Mouse (Mus musculus) 416B (cell line): Measurements from ENCODE around the gene Adarb2.

Experiments
- DNase-seq: peaks from one replicate; pipeline ENCODE4 v3.0.0; 2011; ENCODE audit warnings: low read depth

Gene Adarb2

DNA sequence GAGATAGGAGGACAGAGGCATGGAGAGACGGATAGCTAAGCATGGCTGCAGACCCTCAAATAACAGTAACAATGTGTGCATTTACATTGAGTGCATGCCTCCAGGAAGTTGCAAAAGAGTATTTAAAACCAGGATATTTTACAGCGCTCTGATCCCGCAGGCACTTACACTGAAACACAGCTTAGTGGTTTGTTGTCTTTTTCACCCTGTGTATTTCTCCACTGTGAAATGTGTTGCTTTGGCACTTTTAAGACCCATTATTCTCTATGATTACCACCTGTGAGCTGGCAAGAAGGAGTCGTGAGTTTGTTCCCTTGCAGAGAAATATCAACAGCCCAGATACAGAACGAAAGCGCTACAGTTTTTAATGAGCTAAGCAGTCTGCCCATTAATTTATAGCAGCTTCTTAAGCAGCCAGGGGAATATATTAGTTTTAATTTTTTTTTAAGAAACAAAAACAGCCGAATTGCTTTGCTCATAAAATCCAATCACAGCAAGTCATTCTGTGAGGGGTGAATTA, 167.3 kb downstream of the Adarb2 start:
- no peak for DNase-seq

DNA sequence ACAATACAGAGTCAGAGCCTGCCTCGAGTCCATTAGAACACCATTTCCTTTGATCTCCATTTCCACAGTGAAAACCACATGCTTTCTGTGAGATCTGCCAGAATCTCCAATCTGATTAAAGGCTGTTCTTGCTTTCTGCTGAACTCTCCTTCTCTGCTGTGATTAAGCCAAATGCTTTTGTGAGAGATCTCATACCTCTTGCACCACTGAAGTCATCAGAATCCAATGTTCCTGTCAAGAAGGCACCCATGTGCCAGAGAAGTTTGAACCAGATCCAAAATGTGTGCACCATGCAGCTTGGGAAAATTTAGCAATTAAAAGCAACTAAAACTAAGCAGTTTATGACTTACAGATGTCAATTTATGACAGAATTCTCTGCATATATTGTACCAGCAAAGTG, 185.9 kb downstream of the Adarb2 start:
- DNase-seq, result no peak

DNA sequence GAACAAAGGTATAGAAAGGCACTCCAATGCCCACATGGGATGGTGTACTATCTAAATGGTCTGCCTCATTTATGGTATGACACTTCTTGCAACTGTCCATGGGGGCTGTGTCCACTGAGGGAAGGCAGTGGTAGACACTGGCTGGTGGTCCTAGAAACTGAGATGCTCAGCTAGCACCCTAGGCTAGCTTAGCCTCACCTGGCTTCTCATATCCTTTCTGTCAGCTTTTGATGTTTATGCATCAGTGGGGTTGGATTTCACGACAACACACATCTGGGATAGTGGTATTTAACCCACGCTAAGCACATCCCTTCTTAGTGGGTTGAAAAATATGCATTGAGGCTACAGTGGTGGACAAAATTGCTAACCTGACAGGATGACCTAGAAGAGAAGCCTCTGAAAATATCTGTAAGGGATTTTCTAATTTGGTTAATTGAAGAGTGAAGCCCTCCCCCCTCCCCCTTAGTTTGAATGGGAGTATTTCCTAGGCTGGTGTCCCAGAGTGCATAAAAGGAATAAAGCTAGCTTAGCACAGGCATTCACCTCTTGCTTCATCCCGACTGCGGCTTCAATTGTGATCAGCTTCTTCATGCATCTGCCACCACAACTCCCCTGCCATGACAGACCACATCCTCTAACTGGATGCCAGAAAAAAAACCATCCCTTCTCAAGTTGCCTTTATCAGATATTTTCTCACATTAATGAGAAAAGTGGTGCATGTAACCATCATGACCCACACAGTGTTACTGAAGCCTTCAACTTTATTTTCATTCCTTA, 197.8 kb downstream of the Adarb2 start:
- peak; percentile 49 for DNase-seq

DNA sequence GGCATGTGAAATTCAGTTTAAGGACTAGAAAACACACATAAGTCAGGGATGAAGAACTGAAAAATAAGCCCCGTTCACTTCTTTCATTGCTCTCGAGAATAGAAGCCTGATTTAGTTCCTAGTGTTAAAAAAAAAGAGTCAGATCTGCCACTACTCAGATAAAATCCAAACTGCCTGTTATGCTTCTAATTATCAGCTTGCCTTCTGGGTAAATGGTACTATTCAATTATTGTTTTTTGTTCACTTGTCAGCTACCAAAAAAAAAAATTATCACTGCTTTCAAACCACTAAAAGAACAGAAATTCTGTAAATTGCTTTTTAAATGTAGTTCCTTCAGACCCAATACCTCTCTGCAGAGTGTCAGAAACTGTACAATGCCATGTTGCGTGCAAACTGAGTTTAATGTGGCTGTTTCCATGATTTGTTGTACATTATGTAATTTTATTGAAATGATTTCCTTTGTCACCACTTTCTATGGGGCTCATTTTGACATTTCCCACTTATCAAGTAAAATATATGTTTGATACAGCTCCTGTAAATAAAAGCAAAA, 199.7 kb downstream of the Adarb2 start:
- no peak for DNase-seq

DNA sequence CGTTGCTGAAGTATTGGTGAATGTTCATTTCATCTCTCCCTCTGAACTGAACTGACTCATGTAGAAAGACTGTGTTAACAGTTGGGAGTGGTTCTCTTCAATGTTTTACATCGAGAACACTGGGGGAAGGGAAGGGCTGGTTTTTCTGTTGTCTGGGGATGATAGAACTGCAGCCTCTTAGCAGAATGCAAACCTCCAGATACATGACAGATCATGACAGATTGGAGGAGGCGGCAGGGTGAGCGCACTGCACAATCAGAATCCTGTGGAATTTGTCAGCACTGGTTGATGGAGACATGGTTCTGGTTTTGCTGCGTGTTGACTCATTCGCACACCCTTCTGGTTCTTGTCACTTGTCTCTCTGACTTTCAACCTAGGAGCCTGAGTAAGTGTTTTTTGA, 203.4 kb downstream of the Adarb2 start:
- DNase-seq, result no peak

DNA sequence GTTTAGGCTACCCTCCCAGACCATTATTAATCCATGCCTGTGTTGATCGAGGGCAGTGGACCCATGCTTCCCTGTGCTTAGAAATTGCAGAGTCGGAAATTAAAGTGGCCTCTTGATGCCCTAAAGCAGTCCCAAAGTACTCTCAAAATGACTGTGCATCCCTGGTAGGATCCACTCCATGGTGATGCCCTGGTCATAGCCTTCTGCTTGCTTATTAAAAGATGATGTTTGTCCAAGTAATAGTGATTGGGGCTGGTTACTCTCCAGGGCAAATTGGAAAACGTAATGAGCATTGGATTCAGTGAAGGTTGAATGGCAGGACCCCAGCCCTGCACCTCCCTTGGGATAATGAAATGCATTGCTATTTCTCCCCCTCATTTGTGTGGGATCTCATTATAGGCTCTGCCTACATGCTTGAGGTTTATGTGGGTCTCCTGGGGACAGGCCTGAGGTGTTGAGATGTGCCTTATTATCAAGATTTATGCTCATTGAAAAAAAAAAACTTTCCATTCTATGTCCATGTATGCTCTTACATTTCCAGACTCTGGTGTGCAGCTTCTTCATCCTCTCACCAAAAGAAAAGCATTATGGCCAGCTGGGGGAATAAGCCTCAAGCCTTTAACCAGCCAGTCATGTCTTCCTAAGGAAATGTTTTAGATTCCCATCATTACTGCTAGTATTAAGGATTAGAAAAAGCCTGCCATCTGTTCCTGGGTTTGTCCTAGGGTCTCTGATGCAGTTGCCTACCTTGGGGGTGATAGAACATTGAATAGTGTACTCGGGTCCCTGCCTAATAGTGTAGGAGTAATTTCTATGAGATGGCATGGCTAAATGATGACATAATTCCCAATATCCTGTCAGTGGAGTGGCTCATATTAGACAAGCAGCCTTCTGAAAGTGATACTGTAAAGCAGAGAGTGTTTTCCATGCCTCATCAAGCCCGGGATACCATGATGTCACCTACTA, 208.0 kb downstream of the Adarb2 start:
- no peak for DNase-seq

DNA sequence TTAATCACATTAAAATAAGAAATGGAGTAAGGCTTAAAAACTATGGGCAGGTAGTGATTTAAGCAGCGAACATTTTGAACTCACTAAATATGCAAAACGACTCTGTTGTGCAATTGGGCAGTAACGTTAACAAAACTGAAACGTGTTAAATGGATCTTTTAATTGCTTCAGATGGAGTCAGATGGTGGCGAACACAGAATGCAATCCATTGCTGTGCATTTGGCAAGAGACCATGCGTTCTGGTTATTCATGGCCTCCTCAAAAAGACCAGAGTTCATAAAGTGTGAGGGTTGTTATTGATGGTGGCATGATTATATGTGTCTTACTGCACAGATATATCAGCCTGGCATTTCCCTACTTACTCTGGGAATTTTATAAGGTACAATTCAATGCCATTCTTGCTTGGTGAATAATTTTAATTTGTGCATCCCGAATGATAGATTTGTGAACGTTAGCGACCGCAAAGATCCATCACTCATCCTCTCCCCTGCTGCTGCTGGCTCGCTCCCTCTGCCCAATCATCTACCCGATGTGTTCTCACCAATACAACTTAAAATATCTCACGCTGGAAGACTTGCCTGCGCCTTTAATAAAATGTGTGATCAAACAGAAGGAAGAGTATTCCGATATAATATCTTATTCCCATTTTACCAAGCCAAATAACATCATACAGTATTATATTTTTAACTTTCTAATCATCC, 221.5 kb downstream of the Adarb2 start:
- DNase-seq, result no peak

DNA sequence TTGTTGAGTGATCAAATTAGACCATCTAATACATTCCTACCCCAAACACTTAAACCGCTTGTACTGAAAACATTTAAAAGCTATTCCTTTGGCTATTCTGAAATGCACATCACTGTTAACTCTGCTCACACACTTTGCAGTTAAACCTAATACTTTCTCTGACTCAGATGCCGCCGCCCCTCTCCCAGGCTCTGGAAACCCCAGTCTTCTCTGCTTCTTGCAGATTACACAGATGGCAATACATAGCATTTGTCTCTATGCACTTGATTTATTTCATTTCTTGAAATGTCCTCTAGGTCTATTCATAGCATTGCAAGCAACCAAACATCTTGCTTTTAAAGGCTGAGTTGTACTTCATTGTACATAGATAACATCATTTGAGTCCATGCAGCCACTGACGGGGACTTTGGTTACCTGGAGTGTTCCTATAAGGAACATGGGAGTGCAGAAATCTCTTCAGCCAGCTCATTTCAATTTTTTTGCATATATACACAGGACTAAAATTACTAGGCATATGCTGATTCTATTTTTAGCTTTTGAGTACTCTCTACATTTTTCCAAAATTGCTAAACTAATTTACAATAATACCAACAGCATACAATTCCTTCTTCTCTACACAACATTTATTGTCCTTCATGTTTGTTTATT, 236.6 kb downstream of the Adarb2 start:
- no peak for DNase-seq

DNA sequence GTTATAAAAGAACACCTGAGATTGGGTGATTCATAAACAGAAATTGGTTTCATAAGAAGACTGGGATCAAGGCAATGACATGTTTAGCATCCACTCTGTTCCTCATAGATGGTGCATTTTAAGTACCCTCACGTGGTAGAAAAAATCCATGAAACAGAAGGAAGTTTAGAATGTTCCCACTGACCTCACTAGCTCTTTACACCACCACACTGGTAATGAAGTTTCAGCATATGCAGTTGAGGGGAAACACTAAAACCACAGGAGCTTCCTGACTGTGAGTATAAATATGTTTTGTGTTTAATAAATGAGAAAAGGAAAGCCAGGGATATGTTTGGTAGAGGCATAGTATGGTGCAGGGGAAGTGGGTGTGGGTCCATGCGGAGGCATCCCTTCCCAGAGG, 242.7 kb downstream of the Adarb2 start:
- peak; percentile 8 for DNase-seq

DNA sequence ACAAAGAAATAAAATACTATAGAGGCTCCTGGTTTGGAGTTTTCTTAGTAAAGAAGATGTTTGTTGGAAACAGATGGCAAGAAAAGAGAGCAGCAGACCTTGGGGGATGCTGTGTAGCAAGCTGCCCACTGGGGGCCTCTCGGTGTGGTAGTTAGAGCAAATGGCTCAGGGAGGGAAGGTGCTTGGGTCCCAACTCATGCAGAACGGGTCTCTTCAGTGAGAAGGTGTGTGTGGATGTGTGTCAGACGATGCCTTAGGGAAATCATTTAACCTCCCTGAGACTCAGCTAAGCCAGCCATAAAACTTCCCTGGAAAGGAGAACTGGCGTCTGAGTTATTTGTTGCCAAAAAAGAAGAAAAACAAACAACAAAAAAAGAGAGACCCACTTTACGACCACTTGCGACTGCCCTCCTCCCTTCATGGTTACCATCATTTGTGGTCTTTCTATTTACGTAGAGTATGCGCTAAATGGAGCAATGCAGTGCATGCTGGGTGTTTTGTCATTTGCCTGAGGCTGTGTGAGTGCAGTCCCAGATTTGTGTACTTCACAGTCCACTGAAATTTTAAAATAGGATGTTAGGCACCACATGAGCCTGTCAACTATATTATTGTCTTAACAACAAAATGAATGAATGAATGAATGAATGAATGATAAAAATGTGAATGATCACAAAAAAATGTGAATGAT, 245.7 kb downstream of the Adarb2 start:
- DNase-seq, result no peak

DNA sequence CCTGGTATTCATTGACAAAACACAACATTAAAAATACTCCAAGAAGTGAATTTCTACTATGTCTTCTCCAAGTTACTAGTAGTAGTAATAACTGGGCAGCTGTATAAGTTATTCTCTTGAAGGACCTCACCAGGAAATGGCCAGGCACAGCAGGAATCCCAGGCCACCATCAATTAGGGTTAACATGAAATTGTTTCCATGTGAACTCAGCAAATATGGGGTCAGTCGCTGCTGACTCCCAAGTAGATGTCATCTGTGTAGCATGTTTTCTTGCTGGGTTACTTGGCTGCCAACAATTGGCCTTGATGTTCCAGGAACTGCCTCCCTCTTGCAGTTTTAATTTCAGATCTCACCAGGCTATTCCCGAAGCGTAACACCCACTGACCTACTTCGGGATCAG, 248.9 kb downstream of the Adarb2 start:
- DNase-seq, result no peak

DNA sequence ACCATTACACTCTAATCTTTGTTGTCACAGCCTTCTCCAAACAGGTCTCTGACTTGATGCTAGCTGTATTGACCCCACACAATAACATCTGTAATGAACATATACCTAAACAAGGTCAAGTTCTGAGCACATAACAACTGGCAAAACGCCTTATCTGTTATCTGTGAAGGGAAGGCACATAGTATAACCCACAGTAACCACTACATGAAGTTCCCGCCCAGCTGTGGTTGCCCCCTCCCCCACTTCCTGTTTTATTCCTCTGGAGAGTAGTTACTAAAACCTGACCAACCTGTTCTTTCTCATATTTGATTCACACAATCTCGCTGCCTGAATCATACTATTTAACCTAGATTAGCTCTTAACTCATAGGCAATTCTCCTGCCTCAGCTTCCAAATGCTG, 254.2 kb downstream of the Adarb2 start:
- DNase-seq, result peak; percentile 65

DNA sequence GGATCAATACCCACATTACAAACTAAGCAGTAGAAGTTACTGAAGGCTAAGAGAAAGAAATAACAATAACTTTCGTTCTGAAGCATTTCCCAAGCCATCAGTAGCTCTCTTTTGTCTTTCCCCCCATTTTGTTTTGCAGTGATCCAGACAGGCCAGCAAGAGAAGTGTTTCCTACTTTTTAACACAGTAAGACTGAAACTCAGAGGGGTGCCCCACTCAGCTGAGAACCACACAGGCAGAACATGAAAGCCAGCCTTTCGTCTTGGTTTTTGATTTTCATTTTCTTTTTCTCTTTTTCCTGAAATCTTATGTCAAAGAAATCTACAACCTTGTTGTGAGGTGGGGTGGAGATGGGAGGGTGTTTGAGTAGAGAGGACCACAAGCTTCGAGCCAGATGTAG, 255.2 kb downstream of the Adarb2 start:
- DNase-seq, result no peak

DNA sequence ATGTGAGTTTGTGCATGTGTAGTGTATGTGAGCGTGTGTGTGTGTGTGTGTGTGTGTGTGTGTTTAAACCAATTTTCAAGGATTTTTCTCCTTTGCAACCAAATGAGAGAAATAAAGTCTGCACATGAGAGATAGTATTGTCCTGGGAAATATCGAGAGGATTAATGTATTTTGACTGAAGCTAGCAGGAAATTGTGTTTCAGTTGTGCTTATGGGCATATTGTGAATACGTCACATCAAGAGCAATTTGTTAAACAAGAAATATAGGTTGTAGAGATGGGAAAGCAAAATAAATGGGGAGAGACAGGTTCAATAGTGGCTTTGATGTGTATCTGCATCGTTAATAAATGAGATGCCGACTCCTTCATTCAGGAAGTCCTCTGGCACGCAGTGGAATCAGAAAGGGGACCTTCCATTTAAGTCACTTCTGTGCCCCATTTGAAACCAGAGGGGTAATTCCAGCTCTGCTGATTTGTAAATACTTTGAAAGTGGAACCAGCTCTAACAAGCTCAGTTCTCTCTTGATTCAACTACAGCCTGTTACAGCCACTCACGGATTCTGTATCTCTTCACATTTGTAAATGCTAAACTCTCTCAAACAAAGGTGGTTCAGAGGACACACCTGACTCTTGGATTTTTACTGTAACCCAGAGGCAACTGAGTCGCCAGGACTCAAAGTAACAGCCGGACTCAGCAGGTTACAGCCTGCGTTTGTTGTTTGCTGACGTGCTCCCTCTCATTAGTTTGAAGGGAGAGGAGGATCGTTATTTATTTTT, 265.1 kb downstream of the Adarb2 start:
- DNase-seq, result no peak

DNA sequence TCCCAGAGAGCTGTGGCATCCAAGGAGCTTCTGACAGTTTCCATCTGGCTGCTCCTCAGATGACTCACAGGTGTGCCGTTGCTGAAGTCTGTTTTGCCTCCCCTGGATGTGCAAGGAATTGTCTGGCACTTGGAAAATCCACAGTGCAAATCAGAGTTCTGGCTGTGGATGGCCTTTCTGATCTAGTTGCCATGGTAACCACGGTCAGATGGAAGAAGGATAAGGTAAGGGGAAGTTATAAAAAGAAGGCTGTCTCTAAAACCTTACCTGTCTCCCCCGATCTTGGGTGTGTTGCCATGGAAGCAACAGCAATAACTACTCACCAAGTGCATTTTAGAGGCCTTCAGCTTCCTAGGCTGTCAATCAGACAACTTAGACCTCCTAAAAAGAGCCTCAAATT, 273.6 kb downstream of the Adarb2 start:
- DNase-seq, result no peak

DNA sequence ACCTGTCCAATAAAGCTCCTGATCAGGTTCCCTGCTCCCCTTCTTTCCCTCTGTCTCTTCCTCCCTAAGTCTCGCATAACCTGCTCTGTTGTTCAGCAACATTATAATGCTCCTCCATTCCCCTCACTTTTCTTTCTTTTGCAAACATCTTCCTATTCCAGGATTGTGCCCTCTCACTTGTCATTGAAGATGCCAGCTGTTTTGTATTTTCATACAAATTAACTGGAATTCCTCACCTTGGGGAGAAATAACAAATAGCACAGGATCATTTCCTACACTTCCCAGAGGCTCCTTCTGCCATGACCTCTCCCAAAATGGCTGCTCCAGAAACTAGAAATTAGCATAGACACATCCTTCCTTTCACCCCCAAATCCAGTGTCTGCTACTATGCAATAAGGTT, 276.1 kb downstream of the Adarb2 start:
- no peak for DNase-seq

DNA sequence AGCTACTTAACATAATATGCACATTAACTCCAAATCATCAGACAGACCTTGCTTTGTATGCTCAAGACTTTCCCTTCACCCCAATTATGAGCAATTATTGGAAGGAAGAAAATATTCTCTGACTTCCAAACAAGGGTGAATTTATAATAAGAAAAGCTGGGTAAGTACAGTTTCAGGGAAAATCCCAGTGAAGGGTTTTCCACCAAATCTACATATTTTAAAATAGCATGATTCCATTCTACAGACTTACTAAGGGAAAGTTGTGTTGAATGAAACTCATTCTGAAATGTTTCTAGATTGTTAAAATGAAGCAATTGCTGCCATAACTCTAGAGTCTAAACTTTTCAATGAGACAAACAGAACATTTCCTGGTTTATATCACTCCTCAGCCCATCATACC, 277.3 kb downstream of the Adarb2 start:
- no peak for DNase-seq

DNA sequence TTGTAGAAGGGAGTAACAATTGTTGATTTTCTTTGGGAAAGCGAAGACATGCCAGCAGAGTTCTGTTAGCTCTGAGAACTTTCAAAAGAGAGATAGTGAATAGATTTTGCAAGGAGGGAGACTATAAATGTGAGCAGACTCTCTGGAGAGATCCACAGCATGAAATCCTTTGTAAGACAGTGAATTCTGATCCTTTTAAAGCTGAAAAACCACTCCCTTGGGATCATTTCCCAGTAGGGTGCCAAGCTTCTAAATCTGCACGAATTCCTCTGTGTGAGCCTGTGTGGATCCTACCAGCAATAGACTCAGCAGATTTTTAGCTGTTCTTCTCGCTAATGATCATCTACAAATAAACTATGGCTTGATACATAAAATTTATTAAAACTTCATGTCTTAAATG, 278.7 kb downstream of the Adarb2 start:
- DNase-seq, result no peak

DNA sequence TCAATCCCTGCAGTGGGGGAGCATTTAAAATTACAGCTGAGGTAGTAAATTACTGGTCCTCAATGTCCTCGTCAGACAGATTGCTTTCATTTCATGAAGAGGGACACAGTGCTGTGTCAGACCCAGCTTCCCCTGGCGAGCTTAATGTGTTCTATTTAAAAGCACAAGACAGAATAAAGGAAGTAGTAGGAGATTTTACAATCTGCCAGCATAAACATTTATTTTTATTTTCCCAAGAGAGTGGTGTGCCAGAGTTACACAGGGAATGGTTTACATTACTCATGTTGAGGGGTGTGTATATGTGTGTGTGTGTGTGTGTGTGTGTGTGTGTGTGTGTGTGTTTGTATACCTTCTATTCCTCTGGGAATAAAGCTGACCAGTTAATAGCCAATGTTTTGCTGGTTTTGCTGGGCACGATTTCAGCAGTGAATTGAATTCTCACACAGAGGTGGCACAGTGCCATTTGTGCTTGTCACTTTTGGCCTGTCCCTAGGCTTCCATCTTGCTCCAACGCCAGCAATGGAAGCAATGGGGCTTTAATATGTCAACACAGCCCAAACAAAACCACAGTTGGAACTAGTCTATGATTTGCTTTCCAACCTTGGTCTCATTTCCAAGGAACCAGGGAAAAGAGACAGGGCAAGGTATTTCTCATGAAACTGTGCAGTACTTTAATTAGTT, 282.1 kb downstream of the Adarb2 start:
- DNase-seq, result no peak
